Mouse (Mus musculus) myocyte (in vitro differentiated cells): ENCODE measurements at regions not wholly inside any gene's neighbourhood (a gene's known extent, or its start where the extent isn't known, plus 50 kb on each side); places are given as distances from the start of the nearest gene placed in this dataset.

Experiments
- CEBPB ChIP-seq: IDR thresholded peaks from 2 replicates; pipeline ENCODE4 v1.6.1; 2011; ENCODE audit warnings: mild to moderate bottlenecking, moderate library complexity; ENCODE audit not compliant: poor library complexity, insufficient read depth, severe bottlenecking
- E2F4 ChIP-seq: IDR thresholded peaks from one replicate; pipeline ENCODE4 v1.6.1; 2011; ENCODE audit warnings: mild to moderate bottlenecking, control low read depth, moderate library complexity; ENCODE audit not compliant: insufficient read depth
- MAX ChIP-seq: IDR thresholded peaks from one replicate; pipeline ENCODE4 v1.6.1; 2011; ENCODE audit warnings: low read depth, mild to moderate bottlenecking, control low read depth
- MYOD1 ChIP-seq, 3 experiments: IDR thresholded peaks; one replicate each; pipeline ENCODE4 v1.6.1; 2011; ENCODE audit warnings: control low read depth in 2 of 3, low read depth in 2 of 3, mild to moderate bottlenecking in 2 of 3, moderate library complexity in 1 of 3; ENCODE audit not compliant: insufficient read length in 2 of 3, control insufficient read depth in 1 of 3
- MYOG ChIP-seq, 3 experiments: IDR thresholded peaks; one replicate each; pipeline ENCODE4 v1.6.1; 2011; ENCODE audit warnings: control low read depth in 2 of 3, low read depth in 2 of 3, mild to moderate bottlenecking in 2 of 3; ENCODE audit not compliant: insufficient read length in 2 of 3, control insufficient read depth in 1 of 3, insufficient read depth in 1 of 3
- POLR2A ChIP-seq: IDR thresholded peaks from one replicate; pipeline ENCODE4 v1.6.1; 2011; ENCODE audit warnings: low read depth, mild to moderate bottlenecking, control low read depth, moderate library complexity; ENCODE audit not compliant: insufficient read length
- POLR2AphosphoS2 ChIP-seq: IDR thresholded peaks from one replicate; pipeline ENCODE4 v1.6.1; 2011; ENCODE audit warnings: low read depth, control low read depth; ENCODE audit not compliant: insufficient read length
- REST ChIP-seq: IDR thresholded peaks from one replicate; pipeline ENCODE4 v1.6.1; 2011; ENCODE audit warnings: mild to moderate bottlenecking, control low read depth, moderate library complexity; ENCODE audit not compliant: insufficient read depth, insufficient read length
- USF1 ChIP-seq: IDR thresholded peaks from one replicate; pipeline ENCODE4 v1.6.1; 2011; ENCODE audit warnings: low read depth, mild to moderate bottlenecking, control low read depth, moderate library complexity

DNA sequence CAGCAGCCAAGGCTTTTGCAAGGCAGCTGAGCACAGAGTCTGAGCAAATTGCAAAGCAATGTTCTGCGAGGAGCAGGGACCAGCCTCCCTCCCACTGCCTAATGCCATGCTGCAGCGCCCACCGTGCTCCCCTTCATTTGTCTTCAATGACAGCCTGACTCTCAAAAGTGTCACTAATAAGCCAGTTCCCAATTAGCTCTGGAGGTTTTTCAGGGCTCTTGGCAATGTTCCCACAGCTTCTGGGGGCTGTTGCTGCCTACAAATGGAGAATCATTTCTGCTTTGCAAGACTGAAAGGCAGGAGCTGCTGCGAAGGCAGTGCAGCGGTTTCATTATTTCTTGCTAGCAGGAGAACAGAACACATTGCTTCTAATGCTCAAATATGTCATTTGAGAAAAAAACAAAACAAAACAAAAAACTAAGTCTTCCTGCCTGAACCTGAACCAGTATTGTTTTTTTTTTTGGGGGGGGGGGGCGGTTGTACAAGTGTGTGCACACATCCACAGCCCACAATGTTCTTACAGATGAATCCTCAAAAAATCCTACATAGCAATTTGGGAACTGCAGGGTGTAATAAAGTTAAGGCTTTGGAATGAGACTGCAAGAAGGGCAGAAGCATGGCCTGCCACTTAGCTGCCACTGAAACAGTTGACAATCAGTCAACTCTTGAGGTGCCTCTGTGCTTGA lies 283.5 kb upstream of the Emcn start:
- TF ChIP-seq POLR2A (no peak), MAX (no peak), REST (no peak), MYOG (IDR thresholded peaks at IDR 0.05; ENCODE audit: control insufficient read depth in 1 of 3, insufficient read depth in 1 of 3, insufficient read length in 2 of 3, low read depth in 2 of 3) (no peak), POLR2AphosphoS2 (no peak), E2F4 (no peak), CEBPB (no peak), MYOD1 (IDR thresholded peaks at IDR 0.05; ENCODE audit: control insufficient read depth in 1 of 3, insufficient read length in 2 of 3, low read depth in 2 of 3) (no peak), USF1 (no peak)
